Mouse (Mus musculus): ENCODE data around the gene Dzip3. TPM values are rescaled to one million over a fixed set of nuclear protein-coding genes. Genes with fewer than 3 reads are reported as not detected.

Dzip3 gene
- 4.3 and 5.4 TPM in 2 replicates for total RNA-seq (2023)

GRCm38 (mm10) chr16:48993559-48994342, at the start of gene Dzip3, which contains the start of gene Cip2a:
Dzip3 (minus strand) TSS chr16:48994165.
Cip2a (plus strand) TSS chr16:48994185.

Other genes with a start within 250 kb of the Dzip3 start
- not detected in 2 replicates for gene Trat1, start 222.1 kb downstream of the Dzip3 start, total RNA-seq (2023)
- 1.4 and 1.5 TPM in 2 replicates for gene Retnlb, start 177.3 kb downstream of the Dzip3 start, total RNA-seq (2023)
- gene Retnla, start 151.6 kb downstream of the Dzip3 start, total RNA-seq (2023): not detected in 2 replicates
- gene Retnlg, start 121.5 kb downstream of the Dzip3 start, total RNA-seq (2023): 9,068 and 11,877 TPM in 2 replicates
- gene Cip2a, start within 50 bp of the Dzip3 start, total RNA-seq (2023): 41.9 and 42.1 TPM in 2 replicates
- gene Myh15, start 63.3 kb upstream of the Dzip3 start, total RNA-seq (2023): not detected in 2 replicates